Mouse (Mus musculus): ENCODE measurements around the gene Cabp2.

DNA sequence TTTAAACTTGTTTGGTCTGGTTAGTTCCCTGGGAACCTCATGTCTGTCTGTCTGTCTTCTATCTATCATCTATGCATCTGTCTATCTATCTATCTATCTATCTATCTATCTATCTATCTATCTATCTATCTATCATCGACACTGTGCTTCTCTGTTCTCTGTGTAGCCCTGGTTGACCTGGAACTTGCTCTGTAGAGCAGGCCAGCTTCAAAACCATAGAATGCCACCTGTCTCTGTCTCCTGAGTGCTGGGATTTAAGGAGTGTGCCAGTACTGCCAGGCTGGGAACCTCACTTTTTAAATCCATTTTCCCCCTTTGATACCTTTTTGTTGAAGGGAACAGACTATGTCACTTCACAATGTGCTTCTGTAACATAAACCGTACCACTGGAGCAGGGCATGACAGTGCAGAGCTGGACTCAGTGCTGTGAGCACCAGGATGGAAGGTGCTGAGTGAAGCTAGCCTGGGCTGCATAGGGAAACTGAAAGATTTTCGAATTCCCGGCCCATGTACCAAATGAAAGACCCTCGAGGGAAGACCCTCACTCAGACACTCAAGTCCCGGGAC lies 20.4 kb upstream of the Cabp2 start:
- TF ChIP-seq CTCF (IDR thresholded peaks at IDR 0.05; ENCODE audit: control insufficient read depth, insufficient read depth, insufficient read length) (no peak), FOSL1 (IDR thresholded peaks at IDR 0.05; ENCODE audit: insufficient read depth, low read length, poor library complexity, severe bottlenecking) (no peak), MYOD1 (IDR thresholded peaks at IDR 0.05; ENCODE audit: control insufficient read depth, insufficient read length, low read depth) (no peak), USF1 (IDR thresholded peaks at IDR 0.05; ENCODE audit: low read depth) (no peak)

Measured in C2C12 (cell line).